Mouse (Mus musculus): ENCODE results near the gene Taz.
A peak's percentile ranks its signal among the peaks of the same experiment; 100 is the strongest.

Gene Taz

GRCm38 (mm10) chrX:74281732-74282394, at the start of gene Taz, which contains the start of gene Dnase1l1:
Gene Taz (plus strand): TSS chrX:74281912.
Gene Dnase1l1 (minus strand): TSS chrX:74282337.
- peak; percentile 58 for DNase-seq (ENCODE audit: low read depth, low spot score)

DNA sequence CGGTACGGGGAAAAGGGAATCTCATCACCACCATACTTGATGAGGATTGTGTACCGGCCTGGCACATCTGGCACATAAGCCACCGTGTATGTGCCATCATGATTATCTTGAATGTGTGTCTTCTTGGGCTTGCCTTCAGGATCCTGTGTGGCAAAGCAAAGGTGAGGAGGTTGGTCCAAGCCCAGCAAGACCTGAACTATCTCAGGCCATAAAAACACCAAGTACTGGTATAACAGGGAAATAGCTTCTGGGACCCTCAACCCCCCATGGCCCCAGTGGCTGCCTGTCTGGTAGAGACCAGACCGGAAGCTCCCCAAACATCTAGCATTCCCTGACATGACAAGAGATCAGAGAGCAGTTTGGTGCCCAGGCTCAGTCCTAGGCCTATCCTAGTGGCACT, 48.5 kb upstream of the Taz start:
- DNase-seq (ENCODE audit: low read depth, low spot score), result no peak

- DNase-seq (ENCODE audit: low read depth, low spot score), result no peak
Observed at GRCm38 (mm10) chrX:74240332-74240731, 41.4 kb upstream of the Taz start.

DNA sequence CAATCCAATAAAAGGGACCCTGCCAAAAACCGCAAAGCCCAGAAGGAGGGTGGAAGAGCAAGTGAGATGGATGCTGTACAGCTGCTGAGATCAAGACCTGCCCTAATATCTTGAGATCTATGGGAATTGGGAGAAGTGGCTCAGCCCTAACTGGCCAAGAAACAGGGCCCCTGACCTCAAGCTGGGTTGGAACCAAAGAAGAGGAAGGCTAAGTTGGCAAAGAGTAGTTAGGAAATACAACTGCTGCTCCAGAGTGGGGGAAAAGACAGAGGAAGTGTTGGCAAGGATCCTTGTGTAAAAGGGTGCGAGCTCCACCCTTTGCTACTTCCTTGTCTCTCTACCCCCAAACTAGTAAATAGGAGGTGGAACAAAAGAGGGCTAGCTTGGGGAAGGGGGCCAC, 38.3 kb upstream of the Taz start:
- DNase-seq (ENCODE audit: low read depth, low spot score), result no peak

GRCm38 (mm10) chrX:74243807-74244206, 37.9 kb upstream of the Taz start:
- no peak for DNase-seq (ENCODE audit: low read depth, low spot score)

GRCm38 (mm10) chrX:74244614-74245083, 37.1 kb upstream of the Taz start:
- DNase-seq (ENCODE audit: low read depth, low spot score), result peak; percentile 71

GRCm38 (mm10) chrX:74245107-74245506, 36.6 kb upstream of the Taz start:
- DNase-seq (ENCODE audit: low read depth, low spot score), result no peak

- DNase-seq (ENCODE audit: low read depth, low spot score), result peak; percentile 52
Observed at GRCm38 (mm10) chrX:74245687-74246086, 36.0 kb upstream of the Taz start.

GRCm38 (mm10) chrX:74246213-74246681, 35.5 kb upstream of the Taz start:
- peak; percentile 92 for DNase-seq (ENCODE audit: low read depth, low spot score)

DNA sequence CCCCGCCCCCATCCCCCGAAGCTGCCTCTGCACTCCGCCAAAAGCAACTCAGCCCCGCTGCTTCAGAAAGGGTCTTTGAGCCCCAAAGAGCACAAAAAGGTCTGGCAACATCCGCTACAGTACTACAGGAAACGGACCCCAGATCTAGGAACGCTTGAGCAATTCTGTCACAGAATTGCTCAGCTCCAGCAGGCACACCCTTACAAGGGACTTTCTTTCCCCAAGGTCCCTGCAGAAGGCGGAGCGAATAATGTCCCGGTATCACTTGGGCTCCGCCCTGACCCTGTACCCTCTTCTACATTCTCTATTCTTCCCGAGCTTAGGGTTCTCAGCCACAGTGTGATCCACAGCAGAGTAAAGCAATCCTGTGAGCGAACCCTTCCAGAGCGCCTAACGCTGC, 35.0 kb upstream of the Taz start:
- DNase-seq (ENCODE audit: low read depth, low spot score), result no peak

- peak; percentile 83 for DNase-seq (ENCODE audit: low read depth, low spot score)
Observed at GRCm38 (mm10) chrX:74248651-74249050, 33.1 kb upstream of the Taz start.

- DNase-seq (ENCODE audit: low read depth, low spot score), result no peak
Observed at GRCm38 (mm10) chrX:74249615-74250014, 32.1 kb upstream of the Taz start, which contains the start of gene Flna. Gene Flna (minus strand): TSS chrX:74249820.

DNA sequence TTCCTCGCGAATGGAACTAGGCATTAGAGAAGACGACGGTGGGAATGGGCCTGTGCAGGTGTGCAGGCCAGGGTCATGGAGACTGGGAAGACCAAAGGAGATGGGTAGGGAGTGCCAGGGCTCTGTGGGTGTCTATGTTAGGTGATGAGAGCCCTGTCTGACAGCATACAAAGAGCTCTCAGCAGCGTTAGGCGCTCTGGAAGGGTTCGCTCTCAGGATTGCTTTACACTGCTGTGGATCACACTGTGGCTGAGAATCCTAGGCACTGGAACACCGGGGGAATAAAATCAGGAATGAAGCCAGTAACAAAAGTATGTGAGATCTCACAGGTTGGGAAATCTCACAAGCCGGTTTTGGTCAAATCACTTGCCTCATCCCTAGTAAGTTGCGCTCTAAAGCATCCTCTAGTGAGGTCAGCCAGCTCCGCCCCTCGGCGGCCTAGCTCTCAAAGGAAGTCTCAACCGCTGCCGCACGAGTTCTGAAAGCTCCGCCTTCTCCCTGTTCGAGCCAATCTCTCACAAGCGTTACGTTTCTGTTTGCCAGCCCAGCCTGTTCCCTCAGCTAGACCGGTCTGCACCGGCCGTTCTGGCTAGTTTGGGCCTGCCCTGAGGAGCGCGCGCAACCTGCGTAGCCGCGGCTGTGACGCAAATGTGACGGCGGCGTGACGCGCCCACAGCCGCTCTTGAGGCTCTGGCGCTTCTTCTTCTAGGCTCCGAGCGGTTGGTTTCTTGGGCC, 27.4 kb upstream of the Taz start, which contains the start of gene Emd:
Gene Emd (plus strand): TSS at position 535 of the 735 bp plus-strand sequence.
- DNase-seq (ENCODE audit: low read depth, low spot score), result peak; percentile 90

DNA sequence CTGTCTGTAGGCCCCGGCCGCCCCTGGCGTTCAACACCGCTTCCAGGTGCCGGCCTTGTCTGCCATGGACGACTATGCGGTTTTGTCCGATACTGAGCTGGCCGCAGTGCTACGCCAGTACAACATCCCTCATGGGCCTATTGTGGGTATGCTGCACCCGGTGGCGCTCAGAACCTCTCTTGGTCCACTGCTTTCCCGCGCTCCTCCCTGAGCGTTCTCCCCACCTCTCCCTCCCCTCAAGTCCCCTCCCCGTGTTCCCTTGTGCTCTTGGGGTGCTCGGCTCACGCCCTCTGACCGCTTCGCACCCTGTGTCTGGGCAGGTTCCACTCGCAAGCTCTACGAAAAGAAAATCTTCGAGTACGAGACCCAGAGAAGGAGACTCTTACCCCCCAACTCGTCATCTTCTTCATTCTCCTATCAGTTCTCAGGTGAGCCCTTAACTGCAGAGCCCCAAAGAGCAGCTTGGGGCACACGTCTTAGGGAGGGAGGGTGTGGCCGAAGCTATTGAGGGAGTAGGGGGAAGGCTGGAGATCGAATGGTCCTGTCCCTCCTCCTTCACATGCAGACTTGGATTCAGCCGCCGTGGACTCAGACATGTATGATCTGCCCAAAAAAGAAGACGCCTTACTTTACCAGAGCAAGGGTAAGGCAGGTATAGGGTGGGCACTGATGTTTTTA, 26.7 kb upstream of the Taz start:
- no peak for DNase-seq (ENCODE audit: low read depth, low spot score)

DNA sequence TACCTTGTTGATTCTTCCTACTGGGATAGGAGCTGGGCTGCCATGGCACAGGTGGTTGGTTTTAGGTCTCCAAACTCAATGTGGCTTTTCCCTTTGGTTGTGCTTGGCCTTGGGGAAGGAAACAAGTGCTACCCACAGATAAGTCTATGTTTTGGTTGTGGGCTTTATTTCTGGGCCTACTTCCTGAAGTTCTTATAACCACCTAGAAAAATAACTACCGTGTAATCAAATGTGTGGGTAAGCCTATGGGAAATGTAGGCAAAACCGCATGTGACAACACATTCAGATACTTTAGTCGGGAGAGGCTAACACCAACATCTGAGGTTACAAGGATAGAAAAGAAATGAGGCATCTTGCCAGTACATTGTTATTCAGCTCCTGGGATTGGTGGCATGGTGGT, 24.0 kb upstream of the Taz start:
- DNase-seq (ENCODE audit: low read depth, low spot score), result no peak

DNA sequence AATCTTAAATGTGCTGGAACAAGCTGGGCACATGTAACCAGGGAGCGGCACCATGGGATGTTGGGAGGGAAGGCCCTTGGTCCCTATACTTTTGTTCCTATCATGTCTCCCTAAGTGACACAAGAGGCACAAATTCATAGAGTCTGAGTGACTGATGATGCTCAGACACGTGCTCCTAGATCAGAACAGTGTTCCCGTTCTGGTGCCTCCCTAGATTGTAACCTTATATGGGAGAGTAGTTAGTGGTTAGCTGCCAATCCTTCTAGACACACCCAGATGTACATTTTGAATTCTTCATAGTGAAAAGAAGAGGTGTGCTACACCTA, 12.0 kb upstream of the Taz start:
- DNase-seq (ENCODE audit: low read depth, low spot score), result no peak

- DNase-seq (ENCODE audit: low read depth, low spot score), result peak; percentile 97
Observed at GRCm38 (mm10) chrX:74270062-74270901, 11.4 kb upstream of the Taz start, which contains the start of gene Rpl10. Gene Rpl10 (plus strand): TSS chrX:74270812.

- DNase-seq (ENCODE audit: low read depth, low spot score), result peak; percentile 40
Observed at GRCm38 (mm10) chrX:74270902-74271551, 10.7 kb upstream of the Taz start.

DNA sequence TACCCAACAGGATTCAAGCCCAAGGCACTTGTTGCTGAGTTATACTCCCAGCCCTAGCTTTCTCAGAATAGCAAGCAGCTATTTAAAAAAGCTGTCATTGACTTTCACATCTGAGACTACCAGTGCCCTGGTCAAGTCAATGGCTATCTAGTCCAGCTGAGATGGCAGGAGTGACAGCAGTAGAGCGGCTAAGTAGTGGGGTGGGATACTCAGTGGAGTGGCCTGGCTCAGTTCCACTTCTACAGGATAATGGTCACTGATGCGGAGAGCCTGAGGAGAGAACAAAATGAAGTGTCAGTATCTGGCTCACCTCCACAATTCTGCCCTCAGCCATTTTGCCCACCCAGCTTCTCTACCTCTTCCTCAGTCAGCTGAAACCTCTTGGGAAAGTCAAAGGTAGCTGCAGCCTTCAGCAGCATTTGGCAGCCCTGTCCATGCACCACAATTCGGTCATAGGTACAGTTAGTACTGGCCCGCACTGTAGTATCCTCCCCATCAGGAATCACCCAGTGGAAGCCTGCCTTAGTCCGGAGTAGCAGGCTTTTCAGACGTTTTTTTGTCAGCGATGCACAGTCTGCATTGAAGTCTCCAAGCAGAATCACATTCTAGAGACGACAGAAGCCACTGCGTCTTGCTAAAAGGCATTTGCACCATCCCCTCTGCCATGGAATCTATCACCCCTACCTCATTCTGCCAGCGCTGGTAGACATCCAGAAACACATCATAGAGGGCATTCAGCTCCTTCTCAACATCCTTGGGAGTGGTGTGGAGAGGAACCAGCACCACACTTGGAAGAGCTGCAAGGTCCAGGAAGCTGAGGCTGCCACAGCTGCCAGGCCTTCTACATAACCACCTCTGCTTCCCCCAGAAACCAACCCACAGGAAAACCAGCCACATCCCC, 8.0 kb upstream of the Taz start:
- DNase-seq (ENCODE audit: low read depth, low spot score), result no peak

DNA sequence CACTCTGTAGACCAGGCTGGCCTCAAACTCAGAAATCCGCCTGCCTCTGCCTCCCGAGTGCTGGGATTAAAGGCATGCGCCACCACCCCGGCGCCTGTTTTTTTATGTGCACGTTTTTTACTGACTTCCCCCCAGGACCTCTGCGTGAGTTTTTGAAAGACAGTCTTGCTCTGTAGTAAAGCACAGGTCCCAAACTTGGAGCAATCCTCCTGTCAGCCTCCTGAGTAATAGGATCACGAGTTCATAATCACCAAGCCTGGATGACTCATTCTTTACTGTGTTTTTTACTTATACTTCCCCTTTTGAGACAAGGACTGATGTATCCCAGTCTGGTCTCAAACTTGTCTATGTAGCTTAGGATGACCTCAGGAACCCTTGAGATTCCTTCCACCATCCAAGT, 3.8 kb upstream of the Taz start:
- no peak for DNase-seq (ENCODE audit: low read depth, low spot score)

All from forelimb bud, embryonic 11.5 days (tissue).